Mouse (Mus musculus) thymus, adult 2 months (tissue): Measurements from ENCODE around the gene Smad3.

ENCODE experiments used
- CTCF ChIP-seq: fragments of 200-500 bp; IDR thresholded peaks from 2 replicates; pipeline ENCODE4 v1.5.1; 2012; ENCODE audit warnings: mild to moderate bottlenecking, control low read depth, low read length, moderate library complexity, borderline replicate concordance; ENCODE audit not compliant: control insufficient read depth, poor library complexity, insufficient read depth; ENCODE audit errors: extremely low read depth
- POLR2A ChIP-seq: fragments of 200-500 bp; IDR thresholded peaks from 2 replicates; pipeline ENCODE4 v1.6.1; 2012; ENCODE audit warnings: mild to moderate bottlenecking, low read length, control low read depth, moderate library complexity; ENCODE audit not compliant: control insufficient read depth, poor library complexity, insufficient read depth; ENCODE audit errors: extremely low read depth

GRCm38 (mm10) chr9:63791716-63792115 lies 33.9 kb upstream of the Smad3 start:
- TF ChIP-seq CTCF (no peak), POLR2A (no peak)
